ENCODE assay signal across 8 mouse cellular contexts in the genomic region with DNA sequence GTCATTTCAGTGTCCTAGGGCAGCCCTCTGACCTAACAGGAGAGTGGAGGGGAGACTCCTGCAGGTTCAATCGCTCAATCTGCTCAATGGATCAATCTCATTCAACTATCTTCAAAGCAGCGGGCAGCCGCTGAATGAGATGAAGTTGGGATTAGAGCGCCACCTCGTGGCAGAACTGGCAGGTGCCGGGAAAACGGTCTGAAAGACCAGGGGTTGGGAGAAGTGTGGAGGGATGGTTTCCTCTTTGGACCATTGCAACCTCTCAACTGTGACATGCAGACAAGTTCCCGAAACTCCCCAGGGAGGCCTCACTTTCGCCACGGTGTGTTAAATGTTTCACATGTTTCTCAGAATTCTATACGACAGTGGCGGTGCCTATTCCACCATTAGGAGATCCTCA. TPM values are rescaled to one million over a fixed set of nuclear protein-coding genes. Genes with fewer than 3 reads are reported as not detected.
DNase-seq lines count a peak whose midpoint lies in the region; ATAC-seq and TF ChIP-seq lines count a peak whose summit lies in the region.

No protein-coding gene starts in this region.

- peaks cover 52% of the 10 kb centered on the region for H3K36me3 ChIP-seq in limb, embryonic 14.5 days (ENCODE audit: control insufficient read depth, insufficient read depth, low read length)
- H3K36me3 ChIP-seq in midbrain, embryonic 16.5 days (ENCODE audit: control insufficient read depth, insufficient read depth, low read length), result peaks cover 11% of the 10 kb centered on the region

- no peak overlapping the region for H3K9ac ChIP-seq in limb, embryonic 14.5 days (ENCODE audit: low read depth, low read length, severe bottlenecking)
- H3K9ac ChIP-seq in midbrain, embryonic 16.5 days (ENCODE audit: low read depth, low read length), result no peak overlapping the region

- no peaks in the 10 kb centered on the region for H3K27me3 ChIP-seq in limb, embryonic 14.5 days (ENCODE audit: control insufficient read depth, insufficient read depth, low read length)
- no peaks in the 10 kb centered on the region for H3K27me3 ChIP-seq in midbrain, embryonic 16.5 days (ENCODE audit: control insufficient read depth, insufficient read depth, low read depth, low read length)

- H3K4me1 ChIP-seq in limb, embryonic 14.5 days (ENCODE audit: control insufficient read depth, insufficient read depth, low read length), result peaks cover 23% of the 10 kb centered on the region
- H3K4me1 ChIP-seq in midbrain, embryonic 16.5 days (ENCODE audit: control insufficient read depth, insufficient read depth, low read length), result peaks cover 17% of the 10 kb centered on the region

- no peak for ATAC-seq in CD4-positive, CD25-positive, alpha-beta regulatory T cell, adult 4 months
- no peak for ATAC-seq in limb, embryonic 14.5 days (ENCODE audit: low FRiP score, low read depth)
- no peak for ATAC-seq in midbrain, embryonic 16.5 days

- no peak overlapping the region for H3K27ac ChIP-seq in limb, embryonic 14.5 days (replicated peaks; ENCODE audit: low read depth, low read length)
- no peak overlapping the region for H3K27ac ChIP-seq in midbrain, embryonic 16.5 days (ENCODE audit: low read length)

- H3K4me2 ChIP-seq in limb, embryonic 14.5 days (replicated peaks; ENCODE audit: low read depth, low read length, severe bottlenecking), result no peak overlapping the region
- peak overlapping the region; percentile 2; the same call in 1 of the 2 replicates for H3K4me2 ChIP-seq in midbrain, embryonic 16.5 days (ENCODE audit: low read length)

- no peaks in the 10 kb centered on the region for H3K9me3 ChIP-seq in limb, embryonic 14.5 days (ENCODE audit: control insufficient read depth, low read length)
- no peaks in the 10 kb centered on the region for H3K9me3 ChIP-seq in midbrain, embryonic 16.5 days (replicated peaks; ENCODE audit: control insufficient read depth, low read length, poor library complexity, severe bottlenecking)

- TF ChIP-seq POLR2A in limb, embryonic 14.5 days (IDR thresholded peaks at IDR 0.05; ENCODE audit: borderline replicate concordance, extremely low read depth, insufficient read depth, insufficient read length), result no peak

- WGBS in limb, embryonic 14.5 days, result 17% methylated on average over 12 of the region's 12 CpGs
- 13% methylated on average over 12 of the region's 12 CpGs for WGBS in midbrain, embryonic 16.5 days

- DNase-seq in CD4-positive, CD25-positive, alpha-beta regulatory T cell, adult 2 months (ENCODE audit: low read depth, low spot score), result peak; percentile 91
- DNase-seq in cerebellum, postnatal 25 days, result peak; percentile 89 to 92
- DNase-seq in gastrocnemius, postnatal 4 days (ENCODE audit: low spot score in 2 of 2), result peak; percentile 73 to 83
- peak; percentile 69 for DNase-seq in kidney, adult 11 months
- DNase-seq in limb, embryonic 14.5 days (ENCODE audit: low spot score), result peak; percentile 85
- DNase-seq in spleen, postnatal 4 days (ENCODE audit: low spot score in 2 of 2), result peak; percentile 86 to 97

- no peak overlapping the region for H3K4me3 ChIP-seq in limb, embryonic 14.5 days (replicated peaks; ENCODE audit: low read length)
- no peak overlapping the region for H3K4me3 ChIP-seq in midbrain, embryonic 16.5 days (ENCODE audit: low read depth, low read length)

RNA-seq across cellular contexts. Expression of a gene that starts 1.4 kb away (rescaled TPM):
- 1 to 10 TPM; 6.3 to 8.2 TPM for polyA plus RNA-seq in CD4-positive, CD25-positive, alpha-beta regulatory T cell, adult 4 months (2017; shearing (Covaris generic))
- total RNA-seq in gastrocnemius, postnatal 4 days (2021), result 1 to 10 TPM; 2.7 to 3.2 TPM
- 11.2 and 12.0 TPM in 2 replicates for polyA plus RNA-seq in limb, embryonic 14.5 days (2012; rRNA removed)
- 3.6 and 4.9 TPM in 2 replicates for polyA plus RNA-seq in limb, embryonic 14.5 days (2014; fragmentation: Nextera tagmentation; extraction: Ambion mirVana)
- 111 and 139 TPM in 2 replicates for polyA plus RNA-seq in midbrain, embryonic 16.5 days (2015; fragmentation: Nextera tagmentation; extraction: Ambion mirVana)

RNA-seq across cellular contexts. Expression of a gene that starts 3.5 kb away (rescaled TPM):
- polyA plus RNA-seq in CD4-positive, CD25-positive, alpha-beta regulatory T cell, adult 4 months (2017; shearing (Covaris generic)), result 1 to 10 TPM; 2.0 to 2.2 TPM
- 10 to 100 TPM; 13.9 to 15.8 TPM for total RNA-seq in gastrocnemius, postnatal 4 days (2021)
- 17.0 and 19.6 TPM in 2 replicates for polyA plus RNA-seq in limb, embryonic 14.5 days (2012; rRNA removed)
- 4.9 and 5.9 TPM in 2 replicates for polyA plus RNA-seq in limb, embryonic 14.5 days (2014; fragmentation: Nextera tagmentation; extraction: Ambion mirVana)
- 9.2 and 9.4 TPM in 2 replicates for polyA plus RNA-seq in midbrain, embryonic 16.5 days (2015; fragmentation: Nextera tagmentation; extraction: Ambion mirVana)

RNA-seq across cellular contexts. Expression of a gene that starts 9.5 kb away (rescaled TPM):
- polyA plus RNA-seq in CD4-positive, CD25-positive, alpha-beta regulatory T cell, adult 4 months (2017; shearing (Covaris generic)), result 100 to 1,000 TPM; 255 to 357 TPM
- 100 to 1,000 TPM; 219 to 233 TPM for total RNA-seq in gastrocnemius, postnatal 4 days (2021)
- polyA plus RNA-seq in limb, embryonic 14.5 days (2012; rRNA removed), result 877 and 1,003 TPM in 2 replicates
- polyA plus RNA-seq in limb, embryonic 14.5 days (2014; fragmentation: Nextera tagmentation; extraction: Ambion mirVana), result 416 and 445 TPM in 2 replicates
- 339 and 357 TPM in 2 replicates for polyA plus RNA-seq in midbrain, embryonic 16.5 days (2015; fragmentation: Nextera tagmentation; extraction: Ambion mirVana)

RNA-seq across cellular contexts. Expression of a gene that starts 11.4 kb away (rescaled TPM):
- polyA plus RNA-seq in CD4-positive, CD25-positive, alpha-beta regulatory T cell, adult 4 months (2017; shearing (Covaris generic)), result 1 to 10 TPM in 1 of 2 experiments, under 1 TPM in 1; 0.79 to 1.4 TPM
- under 1 TPM in 1 of 2 experiments, not detected in 1; 0.52 TPM for total RNA-seq in gastrocnemius, postnatal 4 days (2021)
- 0.26 TPM in 1 of 2 replicates, not detected in the other for polyA plus RNA-seq in limb, embryonic 14.5 days (2012; rRNA removed)
- not detected in 2 replicates for polyA plus RNA-seq in limb, embryonic 14.5 days (2014; fragmentation: Nextera tagmentation; extraction: Ambion mirVana)
- polyA plus RNA-seq in midbrain, embryonic 16.5 days (2015; fragmentation: Nextera tagmentation; extraction: Ambion mirVana), result 0.38 and 0.57 TPM in 2 replicates

RNA-seq across cellular contexts. Expression of a gene that starts 26.9 kb away (rescaled TPM):
- 10 to 100 TPM; 82.7 to 99.0 TPM for polyA plus RNA-seq in CD4-positive, CD25-positive, alpha-beta regulatory T cell, adult 4 months (2017; shearing (Covaris generic))
- total RNA-seq in gastrocnemius, postnatal 4 days (2021), result under 1 TPM; 0.31 to 0.32 TPM
- polyA plus RNA-seq in limb, embryonic 14.5 days (2012; rRNA removed), result 0.36 and 0.39 TPM in 2 replicates
- polyA plus RNA-seq in limb, embryonic 14.5 days (2014; fragmentation: Nextera tagmentation; extraction: Ambion mirVana), result 0.14 TPM in 1 of 2 replicates, not detected in the other
- 0.45 and 1.1 TPM in 2 replicates for polyA plus RNA-seq in midbrain, embryonic 16.5 days (2015; fragmentation: Nextera tagmentation; extraction: Ambion mirVana)
